Mouse (Mus musculus) cerebellum, postnatal 10 days (tissue): ENCODE results near the gene Snrnp35.

Experiments
- DNase-seq, 2 experiments: peaks; one replicate each; pipeline ENCODE4 v3.0.0; 2021; ENCODE audit warnings: mixed read lengths in 2 of 2

Gene Snrnp35

GRCm38 (mm10) chr5:124503742-124504141 is 20.8 kb downstream of the Snrnp35 start:
- no peak for DNase-seq

- DNase-seq = no peak
These were observed 22.3 kb downstream of the Snrnp35 start for GRCm38 (mm10) chr5:124505235-124505634.

DNA sequence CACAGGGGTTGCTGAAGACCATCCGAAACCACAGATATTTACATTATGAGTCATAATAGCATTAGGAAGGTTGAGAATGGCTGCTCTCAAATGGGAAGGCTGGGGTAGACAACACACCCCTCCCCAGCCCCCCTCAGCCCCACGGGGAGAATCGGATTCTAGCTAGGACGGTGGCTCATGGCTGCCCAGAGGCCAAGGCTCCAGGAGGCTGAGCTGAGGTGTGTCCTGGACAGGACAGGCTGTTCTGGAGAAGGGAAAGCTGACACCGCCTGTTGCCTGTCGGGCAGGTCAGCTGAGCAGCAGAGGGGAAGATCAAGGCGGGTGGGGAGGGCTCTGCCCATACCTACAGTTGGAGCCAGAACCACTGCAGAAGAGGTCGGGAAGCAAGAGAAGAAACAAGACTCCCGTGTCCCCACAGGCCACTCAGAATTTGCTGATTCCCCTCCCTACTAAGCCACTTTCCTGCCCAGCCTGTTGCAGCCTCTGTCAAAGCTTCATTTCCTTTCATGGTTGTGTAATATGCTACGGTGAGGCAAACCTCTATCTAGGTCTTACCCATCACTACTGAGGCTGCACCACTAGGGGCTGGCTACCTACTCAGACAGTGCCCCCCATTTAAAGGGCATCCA is 23.9 kb downstream of the Snrnp35 start:
- no peak for DNase-seq

- DNase-seq = no peak
These were observed 26.3 kb downstream of the Snrnp35 start for GRCm38 (mm10) chr5:124509200-124509599.

GRCm38 (mm10) chr5:124509742-124510237 is 26.9 kb downstream of the Snrnp35 start:
- DNase-seq = peak in 1 of 2 experiments; percentile 27

GRCm38 (mm10) chr5:124510536-124511050 is 27.7 kb downstream of the Snrnp35 start:
- DNase-seq = no peak

DNA sequence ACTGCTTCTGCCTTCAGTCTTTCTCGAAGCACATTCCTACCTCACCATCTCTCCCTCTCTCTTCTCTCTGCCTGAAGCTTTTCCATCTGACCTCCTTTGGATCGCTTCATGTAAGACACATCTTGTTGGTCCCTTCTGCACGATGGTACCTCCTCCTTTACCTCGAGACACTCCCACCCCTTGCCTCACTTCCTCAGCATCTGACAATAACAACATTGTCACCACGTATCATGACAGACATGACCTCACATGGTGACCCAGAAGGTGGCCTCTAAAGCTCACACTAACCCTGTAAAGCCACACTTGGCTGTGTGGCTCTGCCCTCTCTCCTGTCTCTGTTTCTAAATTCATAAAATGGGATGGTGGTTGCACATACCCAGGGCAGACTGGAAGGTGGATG is 32.9 kb downstream of the Snrnp35 start:
- no peak for DNase-seq

DNA sequence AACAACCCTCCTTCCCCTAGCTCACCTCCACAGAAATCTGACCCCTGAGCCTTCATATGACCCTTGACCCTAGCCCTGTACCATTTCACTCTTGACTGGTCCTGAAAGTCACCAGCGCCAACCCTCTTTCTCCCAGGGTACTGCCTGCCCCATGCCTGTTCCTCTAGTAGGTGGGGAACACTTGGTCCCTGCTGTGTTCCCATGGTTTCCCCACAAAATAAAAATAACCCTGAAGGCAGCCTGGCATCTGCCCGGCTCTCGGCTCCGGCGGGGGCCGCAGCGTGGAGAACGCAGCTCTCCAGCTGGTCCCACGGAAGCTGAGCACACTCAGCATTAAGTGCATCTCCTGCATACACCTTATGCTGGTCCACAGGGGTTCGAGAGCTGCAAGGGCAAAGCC is 35.7 kb downstream of the Snrnp35 start:
- no peak for DNase-seq

DNA sequence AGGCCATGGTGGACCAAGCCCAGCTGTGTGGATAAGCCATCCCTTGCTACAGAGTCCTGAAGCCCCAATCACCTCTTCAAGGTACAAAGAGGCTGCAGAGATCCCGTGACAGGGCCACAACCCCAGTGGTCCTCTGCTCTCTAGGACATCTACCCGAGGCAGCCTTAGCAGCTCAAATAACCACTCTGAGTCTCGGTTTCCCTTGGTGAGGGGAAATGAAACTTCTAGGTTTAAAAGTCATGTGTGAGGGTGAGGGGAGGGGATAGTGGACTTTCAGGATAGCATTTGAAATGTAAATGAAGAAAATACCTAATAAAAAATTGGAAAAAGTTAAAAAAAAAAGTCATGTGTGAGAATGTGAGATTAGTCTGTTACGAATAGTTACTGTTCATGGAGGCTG is 38.7 kb downstream of the Snrnp35 start:
- DNase-seq = no peak

- DNase-seq = no peak
These were observed 40.1 kb downstream of the Snrnp35 start for GRCm38 (mm10) chr5:124523032-124523431.

DNA sequence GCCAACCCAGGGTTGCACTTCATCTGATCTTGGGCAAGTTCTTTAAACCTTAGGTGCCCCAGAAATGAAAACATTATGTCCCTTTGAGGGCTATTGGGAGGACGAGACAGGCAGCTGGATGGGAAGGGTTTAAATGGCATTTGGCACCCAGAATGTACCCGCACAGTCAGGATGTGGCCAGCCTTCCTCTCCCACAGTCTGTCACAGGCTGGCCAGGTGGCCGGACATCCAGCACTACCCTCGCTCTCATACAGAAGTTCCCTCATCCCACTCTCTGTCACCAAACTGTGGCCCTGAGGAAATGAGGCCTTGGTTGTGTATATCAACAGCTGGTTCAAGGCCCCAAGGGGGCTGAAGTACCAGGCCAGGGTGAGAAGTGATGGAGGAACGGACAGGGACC is 42.0 kb downstream of the Snrnp35 start:
- DNase-seq = no peak

DNA sequence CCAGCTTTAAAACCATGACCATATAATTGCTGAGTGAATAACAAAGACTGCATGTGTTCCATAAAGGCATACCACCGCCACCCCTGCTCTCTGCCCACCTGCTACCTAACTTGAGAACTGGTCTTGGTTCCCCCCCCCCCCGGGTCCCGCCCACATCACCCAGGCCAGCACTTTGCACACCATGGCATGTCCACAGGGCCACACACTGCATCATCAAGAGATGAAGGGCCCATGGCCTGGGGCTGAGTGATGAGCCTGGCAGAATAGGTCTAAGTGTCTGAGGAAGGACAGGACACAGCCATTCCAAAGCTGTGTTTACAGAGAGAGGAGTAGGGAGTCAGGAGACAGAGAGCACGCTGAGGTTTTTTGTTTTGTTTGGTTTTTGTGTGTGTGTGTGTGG is 45.4 kb downstream of the Snrnp35 start:
- DNase-seq = no peak

DNA sequence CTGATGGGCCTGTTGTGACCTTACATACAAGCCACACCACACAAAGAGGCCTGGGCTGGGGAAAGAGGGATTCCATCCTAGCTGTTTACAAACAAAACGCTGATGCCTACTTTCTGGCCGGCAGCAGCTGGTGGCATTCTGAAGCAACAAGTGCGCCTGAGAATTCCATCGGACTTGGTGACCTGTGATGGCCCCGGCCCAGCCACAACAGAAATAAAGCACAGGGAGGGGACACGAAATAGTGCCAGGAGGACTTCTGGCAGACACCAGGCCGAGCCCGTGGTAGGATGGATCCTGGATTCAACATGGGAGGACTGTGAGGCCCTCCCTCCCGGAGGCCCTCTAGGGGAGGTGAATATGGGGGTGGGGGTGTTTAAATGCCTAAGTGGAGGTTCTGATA is 45.9 kb downstream of the Snrnp35 start:
- no peak for DNase-seq

GRCm38 (mm10) chr5:124529191-124529651 is 46.3 kb downstream of the Snrnp35 start:
- no peak for DNase-seq

- no peak for DNase-seq
These were observed 46.8 kb downstream of the Snrnp35 start for GRCm38 (mm10) chr5:124529697-124530096.

GRCm38 (mm10) chr5:124530655-124531582 is 48.0 kb downstream of the Snrnp35 start, which contains the start of gene Rilpl1:
Rilpl1 (minus strand) TSS chr5:124531391.
- peak; percentile 91 to 95 for DNase-seq

GRCm38 (mm10) chr5:124531583-124531930 is 48.6 kb downstream of the Snrnp35 start:
- no peak for DNase-seq

DNA sequence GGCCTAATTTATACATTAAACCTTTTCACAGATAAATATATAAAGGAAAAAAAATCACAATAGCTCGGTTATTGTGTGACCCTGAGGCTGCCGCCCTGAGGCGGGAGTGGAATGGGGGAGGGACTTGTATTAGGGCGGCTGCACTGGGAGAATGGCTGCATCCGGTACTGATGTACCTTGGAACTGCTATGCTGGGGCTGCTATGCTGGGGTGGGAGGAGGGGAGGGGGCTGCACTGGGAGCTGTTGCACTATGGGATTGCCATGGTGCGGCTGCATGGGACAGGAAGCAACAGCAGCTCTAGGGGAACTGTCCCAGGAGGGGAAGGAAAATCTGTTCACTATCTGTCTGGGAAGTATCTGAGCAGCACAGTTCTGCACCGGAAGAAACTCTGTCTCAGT is 49.5 kb downstream of the Snrnp35 start:
- no peak for DNase-seq

GRCm38 (mm10) chr5:124535016-124535415 is 52.1 kb downstream of the Snrnp35 start:
- no peak for DNase-seq

DNA sequence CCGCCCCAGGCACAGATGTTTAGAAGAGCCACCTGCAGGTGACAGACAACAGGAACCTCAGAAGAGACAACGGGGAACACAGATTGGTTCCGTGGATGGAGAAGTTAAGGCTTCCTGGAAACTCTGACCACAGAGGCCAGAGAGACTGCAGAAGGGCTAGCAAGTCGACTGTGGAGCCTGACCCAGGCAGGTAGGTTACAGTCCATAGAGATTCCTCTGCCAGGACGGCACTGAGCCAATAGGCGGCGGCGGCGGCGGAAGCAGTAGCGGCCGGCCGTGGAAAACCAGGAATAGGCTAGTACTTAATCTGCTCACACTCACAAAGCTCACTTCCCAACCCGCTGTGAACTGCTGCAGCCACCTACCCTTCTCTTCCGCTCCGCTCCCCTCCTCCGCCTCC is 53.8 kb downstream of the Snrnp35 start:
- peak; percentile 52 to 59 for DNase-seq

DNA sequence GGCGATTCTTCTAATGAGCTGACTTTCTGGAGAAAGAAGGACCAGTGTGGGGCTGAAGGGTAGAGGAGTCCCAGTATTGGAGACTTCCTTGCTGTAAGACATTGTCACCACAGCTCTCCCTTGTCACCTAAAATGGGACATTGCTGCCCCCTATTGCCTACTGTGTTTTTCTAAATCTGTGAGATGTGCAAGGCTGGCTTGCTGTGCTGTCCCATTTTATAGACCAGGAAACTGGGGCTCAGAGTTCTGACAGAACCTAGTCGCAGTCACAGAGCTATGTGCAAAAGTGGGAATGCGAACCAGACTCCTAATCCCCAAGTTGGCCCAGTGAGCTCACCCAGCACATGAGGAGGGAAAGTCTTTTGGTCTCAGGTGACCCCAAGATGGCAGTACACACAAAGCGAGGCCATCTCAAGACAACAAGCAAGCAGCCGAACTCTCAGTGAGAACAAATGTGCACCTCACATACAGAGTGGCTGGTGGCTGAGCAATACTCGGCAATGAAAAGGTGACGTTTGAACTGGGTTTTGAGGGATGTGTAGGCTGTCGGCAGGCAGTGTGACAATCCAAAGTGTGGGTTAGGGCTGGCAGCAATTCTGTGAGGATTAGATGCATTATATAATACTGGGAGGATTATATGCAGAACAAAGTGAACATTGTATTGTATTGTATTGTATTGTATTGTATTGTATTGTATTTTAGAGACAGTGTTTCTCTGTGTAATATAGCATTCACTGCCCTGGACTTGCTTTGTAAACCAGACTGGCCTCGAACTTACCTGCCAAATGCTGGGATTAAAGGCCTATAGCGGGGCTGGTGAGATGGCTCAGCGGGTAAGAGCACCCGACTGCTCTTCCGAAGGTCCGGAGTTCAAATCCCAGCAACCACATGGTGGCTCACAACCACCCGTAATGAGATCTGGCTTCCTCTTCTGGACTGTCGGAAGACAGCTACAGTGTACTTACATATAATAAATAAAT is 56.2 kb downstream of the Snrnp35 start:
- DNase-seq = peak; percentile 74 to 76

DNA sequence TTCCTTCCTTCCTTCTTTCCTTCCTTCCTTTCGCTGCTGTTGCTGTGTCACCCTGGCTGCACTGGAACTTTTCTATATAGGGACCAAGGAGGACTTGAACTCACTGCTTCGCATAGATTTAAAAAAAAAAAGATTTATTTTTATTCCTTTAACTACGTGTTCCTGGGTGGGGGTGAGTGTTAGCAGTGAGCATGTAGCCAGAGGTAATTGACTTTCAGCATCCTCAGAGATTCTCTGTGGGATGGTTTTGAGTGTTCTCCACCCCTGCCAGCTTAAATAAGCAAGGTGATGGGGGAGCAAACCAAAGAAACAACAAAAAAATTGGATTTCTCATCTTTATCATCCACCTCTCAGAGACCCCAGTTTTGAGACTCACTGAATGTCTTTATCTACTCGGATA is 57.0 kb downstream of the Snrnp35 start:
- DNase-seq = no peak
